Mouse (Mus musculus) cerebellum, postnatal 10 days (tissue): ENCODE results near the gene Zbtb7a.

Experiments used
- DNase-seq, 2 experiments: peaks; one replicate each; pipeline ENCODE4 v3.0.0; 2021; ENCODE audit warnings: mixed read lengths in 2 of 2

The Zbtb7a gene

DNA sequence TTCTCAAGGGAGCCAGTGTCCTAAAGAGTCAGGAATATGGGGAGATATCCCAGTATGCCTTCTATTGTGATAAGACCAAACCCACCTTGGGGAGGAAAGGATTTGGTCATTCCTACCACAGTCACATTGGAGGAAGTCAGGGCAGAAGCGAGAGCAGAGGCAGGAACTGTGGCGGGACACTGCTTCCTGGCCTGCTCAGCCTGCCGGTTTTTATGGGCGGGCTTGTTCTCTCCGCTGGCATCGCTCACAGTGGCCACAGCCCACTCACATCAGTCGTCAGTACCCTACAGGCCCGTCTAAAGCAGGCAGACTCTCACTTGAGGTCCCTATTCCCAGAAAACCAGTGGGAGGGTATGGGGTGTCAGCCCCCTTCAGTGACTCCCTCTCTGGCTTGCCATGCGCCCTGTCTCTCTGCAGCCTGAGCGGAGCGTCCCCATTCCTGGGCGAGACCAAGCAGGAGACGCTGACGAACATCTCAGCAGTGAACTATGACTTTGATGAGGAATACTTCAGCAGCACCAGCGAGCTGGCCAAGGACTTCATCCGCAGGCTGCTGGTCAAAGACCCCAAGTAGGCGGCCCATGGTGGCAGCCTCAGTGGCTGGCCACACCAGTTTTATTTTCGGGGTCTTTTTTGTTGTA lies 56.4 kb downstream of the Zbtb7a start:
- DNase-seq = no peak

DNA sequence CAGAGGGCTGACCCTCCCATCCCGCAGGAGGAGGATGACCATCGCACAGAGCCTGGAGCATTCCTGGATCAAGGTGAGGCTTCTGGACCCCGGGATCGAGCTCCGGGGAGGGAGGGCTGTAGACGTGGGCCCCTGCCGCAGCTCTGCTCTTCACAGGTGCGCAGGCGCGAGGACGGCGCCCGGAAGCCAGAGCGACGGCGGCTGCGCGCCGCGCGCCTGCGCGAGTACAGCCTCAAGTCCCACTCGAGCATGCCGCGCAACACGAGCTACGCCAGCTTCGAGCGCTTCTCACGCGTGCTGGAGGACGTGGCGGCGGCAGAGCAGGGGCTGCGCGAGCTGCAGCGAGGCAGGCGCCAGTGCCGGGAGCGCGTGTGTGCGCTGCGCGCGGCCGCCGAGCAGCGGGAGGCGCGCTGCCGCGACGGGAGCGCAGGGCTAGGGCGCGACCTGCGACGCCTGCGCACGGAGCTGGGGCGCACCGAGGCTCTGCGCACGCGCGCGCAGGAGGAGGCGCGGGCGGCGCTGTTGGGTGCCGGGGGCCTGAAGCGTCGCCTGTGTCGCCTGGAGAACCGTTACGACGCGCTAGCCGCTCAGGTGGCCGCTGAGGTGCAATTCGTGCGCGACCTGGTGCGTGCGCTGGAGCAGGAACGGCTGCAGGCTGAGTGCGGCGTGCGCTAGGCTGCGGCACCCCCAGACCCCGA lies 57.4 kb downstream of the Zbtb7a start:
- peak; percentile 88 to 91 for DNase-seq

DNA sequence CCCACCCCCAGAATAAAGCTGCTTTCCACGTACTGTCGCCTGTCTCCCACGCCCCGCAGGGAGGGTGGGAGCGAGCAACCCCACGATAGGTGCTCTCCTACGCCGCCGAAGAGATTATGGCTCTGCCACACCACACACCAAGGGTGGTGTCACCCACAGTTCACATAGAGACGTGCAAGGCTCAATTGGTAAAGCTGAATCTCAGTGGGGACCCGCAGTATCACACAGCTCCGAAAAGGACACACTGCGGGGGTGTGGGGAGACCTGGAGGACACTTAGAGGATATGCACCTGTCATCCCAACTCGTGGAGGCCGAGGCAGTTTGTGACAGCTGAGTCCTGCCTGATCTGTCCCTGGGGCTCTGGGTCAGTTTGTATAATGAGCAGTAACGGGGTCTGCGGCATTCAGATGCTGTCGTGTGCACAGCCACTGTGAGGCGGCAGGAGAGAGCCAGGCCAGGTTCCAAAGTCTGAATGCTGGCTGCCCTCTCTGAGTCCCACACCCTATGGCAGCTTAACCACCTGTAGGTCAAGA lies 58.0 kb downstream of the Zbtb7a start:
- peak; percentile 64 to 71 for DNase-seq

DNA sequence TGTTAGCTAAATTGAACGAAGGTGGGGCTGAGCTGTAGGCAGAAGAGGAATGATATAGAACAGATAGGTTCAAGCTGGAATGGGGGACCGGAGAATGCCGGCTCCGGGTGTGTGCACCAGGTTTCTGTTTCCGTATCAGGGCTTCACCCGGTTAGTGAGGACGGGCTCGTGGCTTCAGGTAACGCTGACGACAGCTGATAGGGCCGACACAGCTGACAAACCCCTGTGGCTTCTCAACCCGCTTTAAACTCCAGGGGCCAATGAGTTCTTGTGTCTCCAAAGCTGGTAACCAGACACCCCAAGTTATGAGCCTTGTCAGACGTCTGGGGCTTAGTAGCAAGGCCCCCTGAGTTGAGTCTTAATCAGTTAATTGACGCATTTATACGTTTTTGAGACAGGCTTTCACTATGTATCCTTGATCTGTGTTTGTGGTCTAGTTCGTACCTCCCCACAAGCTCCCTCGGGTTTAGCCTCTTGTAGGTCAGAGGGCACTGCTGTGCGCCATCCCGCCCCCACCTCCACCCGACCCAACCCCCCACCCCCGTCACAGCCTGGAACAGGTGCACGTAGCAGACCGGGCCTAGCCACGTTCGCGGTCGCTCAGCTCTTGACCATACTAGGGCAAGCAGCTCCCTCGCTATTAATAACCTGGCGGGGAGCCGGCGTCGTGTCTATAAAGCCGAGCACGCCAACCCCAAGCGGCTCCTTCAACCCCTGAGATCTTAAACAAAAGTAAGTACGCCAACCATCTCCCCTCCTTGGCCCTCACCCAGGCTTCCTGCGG lies 59.2 kb downstream of the Zbtb7a start:
- DNase-seq = peak; percentile 63 to 75

DNA sequence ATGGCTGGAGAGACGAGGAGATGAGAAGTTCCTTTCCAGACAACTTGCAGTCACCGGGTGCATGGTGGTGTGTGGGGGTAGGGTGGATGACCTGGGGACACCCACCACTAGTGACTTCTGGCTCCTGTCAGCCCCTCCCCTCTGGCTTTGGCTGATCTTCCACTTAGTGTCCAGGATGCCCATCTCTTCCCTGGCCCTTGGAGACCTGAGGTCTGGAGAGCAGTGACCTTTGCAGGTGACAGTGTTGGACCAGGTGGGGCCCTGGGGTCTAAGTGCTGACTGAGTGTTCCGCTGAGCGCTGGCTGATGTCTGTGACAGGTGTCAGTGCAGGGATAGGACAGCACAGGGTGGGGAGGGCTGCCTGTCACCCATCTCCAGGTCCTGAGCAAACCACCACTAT lies 60.3 kb downstream of the Zbtb7a start:
- no peak for DNase-seq

DNA sequence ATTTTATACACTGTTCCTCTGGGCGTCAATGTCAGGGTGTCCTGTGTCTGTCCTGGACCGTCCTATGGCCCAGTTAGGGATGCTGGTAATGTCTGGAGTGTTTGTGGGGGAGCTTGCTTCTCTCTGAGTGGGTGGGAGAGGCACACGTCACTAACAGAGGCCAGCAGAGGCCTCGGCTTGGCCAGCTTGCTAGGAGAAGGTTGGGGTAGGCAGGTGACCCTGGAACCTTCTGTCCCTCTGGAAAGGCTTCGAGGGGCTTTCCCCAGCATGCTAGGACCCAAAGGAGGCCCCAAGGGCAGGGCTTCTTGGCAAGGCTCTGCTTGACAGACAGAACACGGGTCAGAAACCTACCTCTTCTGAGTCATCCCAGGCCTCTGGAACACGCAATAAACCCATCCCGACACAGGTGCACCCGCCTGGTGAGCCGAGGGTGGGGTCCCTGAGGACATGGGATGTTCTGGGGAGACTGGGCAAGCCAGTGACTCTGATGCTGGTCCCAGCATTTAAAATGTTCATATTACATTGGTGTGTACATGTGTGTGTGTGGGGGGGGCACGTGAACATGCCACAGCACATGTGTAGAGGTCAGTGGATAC lies 61.5 kb downstream of the Zbtb7a start:
- DNase-seq = no peak

DNA sequence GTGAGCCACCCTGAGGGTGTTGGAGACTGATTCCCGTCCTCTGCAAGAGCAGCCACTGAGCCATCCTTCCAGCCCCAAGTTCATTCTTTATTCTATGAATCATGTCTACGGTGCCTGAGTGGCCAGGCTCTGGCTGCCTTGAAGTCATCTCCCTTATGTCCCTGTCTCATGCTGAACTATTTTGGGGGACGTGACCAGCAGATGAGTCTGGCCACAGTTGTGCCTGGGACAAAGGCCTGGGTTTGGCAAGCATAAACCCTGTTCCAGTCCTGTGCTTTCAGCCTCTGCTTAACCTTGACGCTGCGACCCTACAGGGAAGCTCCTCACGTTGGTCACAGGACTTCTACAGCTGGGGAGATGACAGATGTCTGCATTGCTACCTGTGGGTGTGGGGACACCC lies 62.3 kb downstream of the Zbtb7a start:
- DNase-seq = no peak

DNA sequence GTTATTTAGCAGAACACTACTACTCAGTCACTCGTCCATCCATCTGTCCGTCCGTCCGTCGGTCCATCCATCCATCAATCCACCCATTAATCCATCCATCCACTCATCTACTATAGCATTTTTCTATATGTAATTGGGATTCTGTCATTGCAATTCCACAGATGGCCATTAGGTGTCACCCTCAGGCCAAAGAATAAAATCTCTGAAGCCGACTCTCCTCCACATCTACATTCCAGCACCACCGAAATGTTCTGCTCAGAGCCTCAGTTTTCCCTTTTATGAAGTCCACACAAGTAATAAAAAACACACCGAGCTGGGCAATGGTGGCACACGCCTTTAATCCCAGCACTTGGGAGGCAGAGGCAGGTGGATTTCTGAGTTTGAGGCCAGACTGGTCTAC lies 63.2 kb downstream of the Zbtb7a start:
- peak; percentile 81 to 87 for DNase-seq

DNA sequence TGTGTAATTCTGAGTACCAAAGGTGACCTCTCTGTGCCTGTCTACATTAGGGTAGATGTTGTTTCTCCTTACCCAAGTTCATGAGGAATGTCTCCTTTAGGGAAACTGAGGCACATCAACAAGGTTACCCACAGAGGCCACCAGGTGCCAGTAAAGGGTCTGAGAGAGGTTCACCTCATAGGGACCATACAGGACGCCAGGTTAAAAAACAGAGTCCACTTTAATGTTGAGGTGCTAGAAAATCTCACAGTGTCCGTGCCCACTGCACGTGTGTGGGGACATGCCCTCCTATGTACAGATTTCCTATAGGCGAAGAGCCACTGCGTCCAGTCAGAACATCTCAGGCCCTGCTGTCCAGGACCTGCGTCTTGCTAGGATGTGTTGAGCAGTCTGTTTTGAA lies 64.0 kb downstream of the Zbtb7a start:
- no peak for DNase-seq

DNA sequence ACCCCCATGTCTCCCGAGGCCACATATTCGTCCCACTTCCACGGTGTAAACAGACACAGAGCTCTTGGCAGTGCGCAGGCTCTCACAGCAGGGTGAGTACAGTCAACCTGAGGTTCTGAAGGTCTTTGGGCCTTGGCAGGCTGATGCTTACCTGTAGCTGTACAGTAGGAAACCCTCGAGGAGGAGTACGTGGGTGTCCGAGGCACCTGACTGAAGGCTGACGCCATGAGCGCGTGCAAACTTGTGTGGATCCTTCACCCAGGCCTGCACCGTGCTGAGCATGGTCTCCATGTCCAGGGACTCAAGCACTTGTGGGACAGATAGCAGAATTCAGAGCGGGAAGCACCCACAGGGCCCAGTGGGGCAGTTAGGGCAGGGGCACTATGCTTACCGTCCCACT lies 65.1 kb downstream of the Zbtb7a start:
- no peak for DNase-seq

DNA sequence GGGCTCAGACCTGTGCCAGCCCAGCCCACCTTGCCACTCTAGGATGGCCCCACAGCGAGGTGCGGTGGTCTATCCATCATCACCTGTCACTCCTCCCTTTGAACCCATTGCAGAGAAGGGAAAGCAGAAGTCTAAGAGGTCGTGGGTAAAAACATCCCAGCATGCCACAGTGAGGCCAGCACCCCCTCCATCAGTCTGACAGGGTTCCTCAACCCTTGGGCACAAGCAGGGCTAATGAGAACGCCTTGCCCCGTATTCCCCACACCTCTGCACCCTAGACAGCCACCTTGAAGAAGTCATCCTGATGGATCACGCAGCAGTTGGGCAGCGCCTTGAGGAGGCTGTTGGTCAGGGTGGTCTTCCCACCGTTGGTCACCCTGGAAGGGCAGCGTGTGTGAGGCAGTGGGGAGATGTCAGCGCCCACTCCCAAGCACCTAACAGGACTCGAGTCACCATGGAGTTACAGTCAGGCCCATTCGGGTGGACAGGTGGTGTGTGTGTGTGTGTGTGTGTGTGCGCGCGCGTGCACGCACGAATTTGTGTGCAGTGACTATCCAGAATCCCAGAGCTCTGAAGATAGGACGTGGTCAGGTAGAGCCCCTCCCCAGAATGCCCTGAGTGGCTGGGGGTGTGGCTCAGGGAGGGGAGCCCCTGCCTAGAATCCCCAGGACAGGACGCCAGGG lies 65.7 kb downstream of the Zbtb7a start:
- DNase-seq = no peak

DNA sequence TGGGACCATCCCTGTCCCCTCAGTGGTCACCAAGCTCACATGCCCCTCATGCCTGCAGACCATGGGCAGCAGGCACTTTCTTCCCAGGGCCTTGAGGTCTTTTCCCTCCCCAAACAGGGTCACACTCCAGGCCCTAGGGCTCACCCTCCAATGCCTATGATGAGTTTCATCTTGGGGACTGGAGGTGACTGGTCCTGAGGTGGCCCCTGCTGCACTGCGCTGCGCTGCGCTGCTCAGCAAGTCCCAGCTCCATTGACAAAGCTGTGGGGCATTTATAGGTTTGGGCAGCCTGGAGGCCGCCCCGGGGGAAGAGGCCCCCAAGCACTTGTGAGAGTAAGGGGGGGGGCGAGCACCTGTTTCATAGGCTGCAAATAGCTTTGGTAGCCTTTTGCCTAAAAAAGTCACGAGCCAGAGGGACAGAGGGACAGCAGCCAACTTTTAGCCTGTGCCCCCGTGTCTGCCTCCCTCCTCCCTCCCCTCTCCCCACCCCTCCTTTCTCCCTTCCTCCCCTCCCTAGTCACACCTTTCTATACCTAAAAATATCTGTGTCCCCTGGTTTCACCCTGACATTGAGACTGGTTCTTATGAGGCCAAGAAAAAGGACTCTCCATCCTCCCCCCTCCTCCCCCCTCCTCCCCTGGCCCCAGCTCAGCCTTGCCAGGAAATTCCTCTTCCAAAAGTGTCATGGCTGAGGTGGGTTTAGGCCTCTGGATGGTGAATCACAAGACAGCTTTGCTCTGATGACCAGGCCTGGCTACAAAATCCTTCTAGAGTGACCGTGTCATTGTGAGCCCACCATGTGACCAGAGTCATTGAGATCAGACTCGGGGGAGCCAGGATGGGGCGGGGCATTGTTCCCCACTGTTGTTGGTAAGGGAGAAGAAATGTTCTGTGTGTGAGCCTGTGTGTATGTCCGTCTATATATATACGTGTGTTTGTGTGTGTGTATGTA lies 67.1 kb downstream of the Zbtb7a start, which contains the start of gene Nmrk2:
TSS of gene Nmrk2 (minus strand) at position 245 of the 952 bp plus-strand sequence.
- DNase-seq = no peak
